Mouse (Mus musculus) midbrain, embryonic 11.5 days (tissue): ENCODE data around the gene Pole2. TPM values are rescaled to one million over a fixed set of nuclear protein-coding genes. Genes with fewer than 3 reads are reported as not detected.

Experiments used
- ATAC-seq: fragments of 200-750 bp; cut with Nextera tagmentation; 2 replicates; pipeline ENCODE4 v1.8.0; 2017; ENCODE audit warnings: moderate TSS enrichment, moderate library complexity; ENCODE audit not compliant: low FRiP score
- DNase-seq: peaks from one replicate; pipeline ENCODE4 v3.0.0; 2015; ENCODE audit warnings: low spot score; ENCODE audit errors: missing footprints
- H3K27ac ChIP-seq: fragments of 300-500 bp; sonication (generic); 2 replicates; pipeline ENCODE4 v1.5.1; 2014; ENCODE audit warnings: low read depth, low read length
- H3K27me3 ChIP-seq: fragments of 300-500 bp; sonication (generic); 2 replicates; pipeline ENCODE4 v1.6.1; 2014; ENCODE audit warnings: mild to moderate bottlenecking, low read length, moderate library complexity, mixed read lengths; ENCODE audit not compliant: control insufficient read depth, insufficient read depth
- H3K36me3 ChIP-seq: fragments of 300-500 bp; sonication (generic); 2 replicates; pipeline ENCODE4 v1.6.1; 2014; ENCODE audit warnings: mild to moderate bottlenecking, low read length, moderate library complexity, mixed read lengths; ENCODE audit not compliant: control insufficient read depth, insufficient read depth
- H3K4me1 ChIP-seq: fragments of 300-500 bp; sonication (generic); 2 replicates; pipeline ENCODE4 v1.6.1; 2014; ENCODE audit warnings: low read length; ENCODE audit not compliant: control insufficient read depth, insufficient read depth
- H3K4me2 ChIP-seq: fragments of 300-500 bp; sonication (generic); 2 replicates; pipeline ENCODE4 v1.6.1; 2014; ENCODE audit warnings: mild to moderate bottlenecking, moderate library complexity
- H3K4me3 ChIP-seq: fragments of 300-500 bp; sonication (generic); 2 replicates; pipeline ENCODE4 v1.5.1; 2014; ENCODE audit warnings: low read depth, low read length
- H3K9ac ChIP-seq: fragments of 300-500 bp; sonication (generic); 2 replicates; pipeline ENCODE4 v1.6.1; 2014; ENCODE audit warnings: low read length
- H3K9me3 ChIP-seq: fragments of 300-500 bp; sonication (generic); 2 replicates; pipeline ENCODE4 v1.6.1; 2016; ENCODE audit warnings: low read length; ENCODE audit not compliant: control insufficient read depth
- WGBS: fragments of 180-500 bp; shearing (Covaris S2); extraction: QIAGEN DNeasy Blood & Tissue Kit; methylation state at CpG from one replicate; pipeline ENCODE4 v1.1.7; 2014; 5-methylcytosine and 5-hydroxymethylcytosine counted together
- polyA plus RNA-seq: library from polyadenylated mRNA; unstranded; fragments of >200 nt; fragmentation: Nextera tagmentation; extraction: Ambion mirVana; gene quantifications from 2 replicates; pipeline ENCODE4 v1.2.1, GENCODE M21; 2014

Gene Pole2
- polyA plus RNA-seq: 29.8 and 31.6 TPM in 2 replicates

GRCm38 (mm10) chr12:69227776-69228466 is at the start of gene Pole2:
Gene Pole2, minus strand, starts transcription at chr12:69228195.
- 1% methylated on average over 37 of the region's 37 CpGs for WGBS
- H3K27me3 ChIP-seq: no peaks in the 10 kb centered on the region
- peak within 1 kb of the TSS; percentile 80 for H3K9ac ChIP-seq
- no peak within 1 kb of the TSS for H3K27ac ChIP-seq
- no peaks in the 10 kb centered on the region for H3K9me3 ChIP-seq
- no peaks in the 10 kb centered on the region for H3K36me3 ChIP-seq
- DNase-seq (peak; percentile 99), ATAC-seq (peak; percentile 97)
- H3K4me3 ChIP-seq: peak within 1 kb of the TSS; percentile 69
- H3K4me1 ChIP-seq: no peaks in the 10 kb centered on the region
- H3K4me2 ChIP-seq: peak within 1 kb of the TSS; percentile 57

GRCm38 (mm10) chr12:69268956-69269355 is 41.0 kb upstream of the Pole2 start:
- H3K4me1 ChIP-seq: no peaks in the 10 kb centered on the region
- WGBS: 67% methylated on average over 2 of the region's 2 CpGs
- ATAC-seq: no peak

GRCm38 (mm10) chr12:69267956-69268632 is 40.1 kb upstream of the Pole2 start:
- 73% methylated on average over 11 of the region's 11 CpGs for WGBS
- H3K4me2 ChIP-seq: no peak overlapping the region
- no peak for DNase-seq
- no peaks in the 10 kb centered on the region for H3K36me3 ChIP-seq
- no peaks in the 10 kb centered on the region for H3K27me3 ChIP-seq
- no peak overlapping the region for H3K4me3 ChIP-seq
- H3K9me3 ChIP-seq: no peaks in the 10 kb centered on the region
- no peaks in the 10 kb centered on the region for H3K4me1 ChIP-seq
- no peak overlapping the region for H3K27ac ChIP-seq
- no peak overlapping the region for H3K9ac ChIP-seq
- no peak for ATAC-seq

More at GRCm38 (mm10) chr12:69268956-69269355, 41.0 kb upstream of the Pole2 start:
- no peak overlapping the region for H3K9ac ChIP-seq
- H3K27me3 ChIP-seq: no peaks in the 10 kb centered on the region
- DNase-seq: peak; percentile 51
- no peaks in the 10 kb centered on the region for H3K36me3 ChIP-seq
- no peak overlapping the region for H3K27ac ChIP-seq
- H3K4me2 ChIP-seq: no peak overlapping the region
- no peaks in the 10 kb centered on the region for H3K9me3 ChIP-seq
- H3K4me3 ChIP-seq: no peak overlapping the region

- 90% methylated on average over 3 of the region's 3 CpGs for WGBS
Observed at GRCm38 (mm10) chr12:69265031-69265430, 37.0 kb upstream of the Pole2 start.

GRCm38 (mm10) chr12:69262251-69262650 is 34.3 kb upstream of the Pole2 start:
- no peaks in the 10 kb centered on the region for H3K36me3 ChIP-seq
- H3K4me3 ChIP-seq: no peak overlapping the region
- H3K4me2 ChIP-seq: no peak overlapping the region
- H3K27me3 ChIP-seq: no peaks in the 10 kb centered on the region
- no peaks in the 10 kb centered on the region for H3K9me3 ChIP-seq
- no peak overlapping the region for H3K27ac ChIP-seq
- 92% methylated on average over 5 of the region's 5 CpGs for WGBS
- no peak for ATAC-seq
- DNase-seq: peak; percentile 81
- no peak overlapping the region for H3K9ac ChIP-seq
- H3K4me1 ChIP-seq: no peaks in the 10 kb centered on the region; the same call in 1 of the 2 replicates

More at GRCm38 (mm10) chr12:69265031-69265430, 37.0 kb upstream of the Pole2 start:
- Histone ChIP-seq H3K27me3 (no peaks in the 10 kb centered on the region), H3K9ac (no peak overlapping the region), H3K36me3 (no peaks in the 10 kb centered on the region), H3K4me3 (no peak overlapping the region), H3K4me1 (no peaks in the 10 kb centered on the region), H3K4me2 (no peak overlapping the region), H3K27ac (no peak overlapping the region), H3K9me3 (no peaks in the 10 kb centered on the region)
- DNase-seq (peak; percentile 72), ATAC-seq (no peak)

- no peaks in the 10 kb centered on the region for H3K9me3 ChIP-seq
- no peak for DNase-seq
- no peak overlapping the region for H3K9ac ChIP-seq
- WGBS: 86% methylated on average over 11 of the region's 11 CpGs
- no peak for ATAC-seq
- no peak overlapping the region for H3K4me3 ChIP-seq
- no peak overlapping the region for H3K4me2 ChIP-seq
- H3K27ac ChIP-seq: no peak overlapping the region
- no peaks in the 10 kb centered on the region for H3K36me3 ChIP-seq
- H3K4me1 ChIP-seq: no peaks in the 10 kb centered on the region; the same call in 1 of the 2 replicates
- H3K27me3 ChIP-seq: no peaks in the 10 kb centered on the region
Observed at GRCm38 (mm10) chr12:69257836-69258235, 29.8 kb upstream of the Pole2 start.

GRCm38 (mm10) chr12:69253806-69254205 is 25.8 kb upstream of the Pole2 start:
- Histone ChIP-seq H3K36me3 (no peaks in the 10 kb centered on the region), H3K9me3 (no peaks in the 10 kb centered on the region), H3K4me2 (no peak overlapping the region), H3K27ac (no peak overlapping the region), H3K27me3 (no peaks in the 10 kb centered on the region), H3K4me1 (no peaks in the 10 kb centered on the region; the same call in 1 of the 2 replicates), H3K9ac (no peak overlapping the region), H3K4me3 (no peak overlapping the region)
- no peak for ATAC-seq
- 97% methylated on average over 1 of the region's 1 CpGs for WGBS
- DNase-seq: no peak

- H3K27ac ChIP-seq: no peak overlapping the region
- 80% methylated on average over 8 of the region's 8 CpGs for WGBS
- H3K4me2 ChIP-seq: no peak overlapping the region
Observed at GRCm38 (mm10) chr12:69250756-69251155, 22.8 kb upstream of the Pole2 start.

GRCm38 (mm10) chr12:69249766-69250165 is 21.8 kb upstream of the Pole2 start:
- Histone ChIP-seq H3K4me2 (no peak overlapping the region), H3K9ac (no peak overlapping the region), H3K27me3 (no peaks in the 10 kb centered on the region), H3K4me3 (no peak overlapping the region), H3K27ac (no peak overlapping the region), H3K9me3 (no peaks in the 10 kb centered on the region), H3K36me3 (no peaks in the 10 kb centered on the region), H3K4me1 (no peaks in the 10 kb centered on the region)
- 88% methylated on average over 4 of the region's 4 CpGs for whole genome bisulfite sequencing
- no peak for ATAC-seq
- peak; percentile 61 for DNase-seq

More at GRCm38 (mm10) chr12:69250756-69251155, 22.8 kb upstream of the Pole2 start:
- no peak for DNase-seq
- no peaks in the 10 kb centered on the region for H3K27me3 ChIP-seq
- H3K4me3 ChIP-seq: no peak overlapping the region
- ATAC-seq: no peak
- no peaks in the 10 kb centered on the region for H3K36me3 ChIP-seq
- H3K4me1 ChIP-seq: no peaks in the 10 kb centered on the region
- H3K9ac ChIP-seq: no peak overlapping the region
- no peaks in the 10 kb centered on the region for H3K9me3 ChIP-seq
